Mouse (Mus musculus): ENCODE results near the gene Dlg5. TPM values are rescaled to one million over a fixed set of nuclear protein-coding genes. Genes with fewer than 3 reads are reported as not detected.

Dlg5 gene
- polyA plus RNA-seq (2014; fragmentation: Illumina TruSeq; extraction: RNeasy Lipid Tissue Mini Kit (QIAGEN cat#74804); ENCODE audit: insufficient read depth, low read depth, low replicate concordance), result 6.6 TPM

GRCm38 (mm10) chr14:24245177-24246081, at the start of gene Dlg5:
TSS of gene Dlg5 (minus strand) at chr14:24245920.

GRCm38 (mm10) chr14:24292914-24293313, 47.2 kb upstream of the Dlg5 start, which contains the start of gene E330034G19Rik:
TSS of gene E330034G19Rik (plus strand) at chr14:24293214.

Other genes starting within 250 kb of the Dlg5 start
- 0.13 TPM for gene Kcnma1, start 231.4 kb downstream of the Dlg5 start, polyA plus RNA-seq (2014; fragmentation: Illumina TruSeq; extraction: RNeasy Lipid Tissue Mini Kit (QIAGEN cat#74804); ENCODE audit: insufficient read depth, low read depth, low replicate concordance)
- not detected for gene E330034G19Rik, start 47.3 kb upstream of the Dlg5 start, polyA plus RNA-seq (2014; fragmentation: Illumina TruSeq; extraction: RNeasy Lipid Tissue Mini Kit (QIAGEN cat#74804); ENCODE audit: insufficient read depth, low read depth, low replicate concordance)
- 4.3 TPM for gene Polr3a, start 241.1 kb upstream of the Dlg5 start, polyA plus RNA-seq (2014; fragmentation: Illumina TruSeq; extraction: RNeasy Lipid Tissue Mini Kit (QIAGEN cat#74804); ENCODE audit: insufficient read depth, low read depth, low replicate concordance)
- 4,718 TPM for gene Rps24, start 241.2 kb upstream of the Dlg5 start, polyA plus RNA-seq (2014; fragmentation: Illumina TruSeq; extraction: RNeasy Lipid Tissue Mini Kit (QIAGEN cat#74804); ENCODE audit: insufficient read depth, low read depth, low replicate concordance)